Mouse (Mus musculus) retina, postnatal 1 day (tissue): ENCODE measurements around the gene Arhgap17.
A peak's percentile ranks its signal among the peaks of the same experiment; 100 is the strongest.

Experiments
- DNase-seq: peaks from one replicate; pipeline ENCODE4 v3.0.0-alpha.2; 2012

Arhgap17 gene

DNA sequence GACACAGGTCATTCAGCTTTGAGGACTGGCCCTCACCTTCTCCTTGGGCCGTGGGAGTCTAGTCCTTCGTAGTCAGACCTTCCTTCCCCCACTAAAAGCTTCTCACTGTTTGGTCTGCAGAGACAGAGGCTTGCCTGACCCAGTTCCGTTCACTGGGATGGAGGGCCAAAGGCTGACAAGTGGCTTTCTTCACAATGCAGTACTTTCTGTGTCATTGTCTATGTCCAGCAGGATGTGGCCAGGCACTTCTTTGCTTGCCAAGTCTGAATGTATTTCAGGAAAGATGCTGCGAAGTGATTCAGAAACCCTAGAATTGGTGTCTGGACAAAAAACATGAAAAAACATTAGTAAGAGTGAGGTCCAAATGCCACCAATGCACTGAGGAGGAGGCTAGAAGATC, 89.9 kb downstream of the Arhgap17 start:
- no peak for DNase-seq

DNA sequence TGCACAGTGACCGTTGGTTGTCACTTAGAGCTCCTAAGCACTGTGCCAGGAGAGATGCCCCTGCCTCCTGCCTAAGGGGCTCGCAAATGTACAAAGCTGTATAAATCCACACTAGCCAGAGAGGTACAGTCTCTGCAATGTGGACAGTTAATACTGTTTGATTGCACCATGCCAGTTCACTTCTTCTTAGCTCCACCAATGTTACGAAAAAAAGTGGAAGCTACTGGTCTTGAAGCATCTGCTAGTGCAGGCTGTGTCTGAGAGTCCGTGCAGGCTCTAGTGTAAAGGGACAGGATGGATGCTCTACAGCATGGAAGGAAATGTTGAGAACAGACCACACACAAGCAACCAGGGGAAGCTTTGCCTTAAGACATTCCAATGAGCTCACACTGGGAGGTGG, 93.1 kb downstream of the Arhgap17 start:
- no peak for DNase-seq

DNA sequence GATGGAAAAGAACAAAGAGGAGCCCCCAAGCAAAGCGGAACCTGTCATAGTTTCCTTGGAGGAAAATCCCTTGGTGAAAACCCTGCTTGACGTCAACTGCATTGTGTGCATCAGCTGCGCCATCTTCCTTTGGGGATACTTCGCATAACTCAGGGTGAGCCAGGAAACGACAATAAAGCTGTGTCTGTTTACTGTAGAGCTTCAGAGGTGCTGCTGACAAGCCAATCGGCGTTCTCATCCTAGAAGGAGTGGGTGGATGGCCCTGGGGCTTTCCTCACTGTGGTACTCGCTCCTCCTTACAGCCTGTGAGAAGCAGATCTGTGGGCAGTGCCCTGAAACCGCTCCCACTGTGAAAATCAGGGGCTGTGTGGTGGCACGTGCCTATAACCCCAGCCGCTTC, 96.7 kb downstream of the Arhgap17 start:
- DNase-seq, result no peak

DNA sequence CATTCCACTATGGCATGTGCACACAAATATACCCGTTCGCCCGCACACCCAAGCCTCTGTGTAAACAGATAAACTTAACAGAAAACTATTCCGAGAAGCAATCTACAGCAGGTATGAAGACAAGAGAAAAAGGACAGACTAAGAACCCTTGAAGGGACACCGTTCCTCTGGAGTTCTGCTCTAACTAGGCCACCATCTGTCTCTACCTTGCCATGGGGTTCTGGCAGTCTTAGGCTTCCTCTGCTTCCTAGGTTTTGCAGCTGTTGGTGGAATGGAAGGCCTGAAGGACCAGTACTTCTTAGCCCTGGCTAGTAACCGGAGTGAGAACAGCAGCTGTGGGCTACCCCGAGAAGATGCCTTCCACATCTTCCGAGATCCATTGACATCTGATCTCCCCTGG, 111.6 kb downstream of the Arhgap17 start:
- no peak for DNase-seq

DNA sequence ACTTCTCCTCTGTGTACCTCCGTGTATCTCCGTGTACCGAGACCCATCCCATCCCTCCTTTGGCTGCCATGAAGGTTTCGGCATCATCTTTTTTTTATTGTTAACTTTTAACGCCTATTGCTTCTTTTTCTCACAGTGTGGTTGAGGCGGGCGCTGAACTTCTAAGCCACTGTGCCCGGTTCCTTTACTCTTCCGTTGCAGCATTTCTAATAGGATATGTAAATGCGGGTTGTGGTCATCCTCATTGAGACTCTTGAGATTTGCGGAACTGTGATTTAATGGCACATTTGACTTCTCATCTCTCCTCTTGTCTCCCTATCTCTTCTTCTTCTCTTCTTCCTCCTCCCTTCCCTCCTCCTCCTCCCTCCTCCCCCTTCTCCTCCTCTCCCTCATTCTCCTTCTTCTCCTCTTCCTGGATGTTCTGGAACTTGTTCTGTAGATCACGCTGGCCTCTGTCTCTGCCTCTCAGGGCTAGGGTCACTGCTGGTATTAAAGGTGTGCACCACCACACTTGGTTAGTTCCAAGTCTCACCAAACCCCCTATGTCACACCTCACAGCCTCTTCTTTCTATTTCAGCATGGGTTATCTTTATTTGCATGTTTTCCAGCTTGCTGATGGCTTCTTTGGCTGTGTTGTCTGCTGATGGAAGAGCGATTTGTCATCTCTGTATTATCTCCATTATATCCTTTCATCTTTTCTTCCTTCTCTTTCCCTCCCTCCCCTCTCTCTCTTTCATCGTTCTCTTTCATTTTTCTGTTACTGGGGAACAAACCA, 115.3 kb downstream of the Arhgap17 start:
- DNase-seq, result no peak

DNA sequence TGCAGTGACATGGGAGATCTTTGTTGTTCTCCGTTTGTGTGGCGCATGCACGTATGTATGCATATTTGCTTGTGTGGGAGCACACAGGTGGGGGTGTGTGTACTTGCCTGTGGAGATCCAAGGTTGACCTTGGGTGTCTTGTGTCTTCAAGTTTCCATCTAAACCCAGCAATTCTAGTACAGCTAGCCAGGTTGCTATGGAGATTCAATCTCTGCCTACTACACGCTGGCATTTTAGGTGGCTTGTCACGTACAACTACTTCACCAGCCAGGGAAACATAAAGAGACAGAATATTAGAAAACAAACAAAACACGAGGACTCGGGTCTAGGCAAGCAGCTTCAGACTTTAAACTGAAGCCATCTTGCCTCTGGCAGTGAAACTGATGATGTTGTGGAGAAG, 116.3 kb downstream of the Arhgap17 start:
- DNase-seq, result no peak

DNA sequence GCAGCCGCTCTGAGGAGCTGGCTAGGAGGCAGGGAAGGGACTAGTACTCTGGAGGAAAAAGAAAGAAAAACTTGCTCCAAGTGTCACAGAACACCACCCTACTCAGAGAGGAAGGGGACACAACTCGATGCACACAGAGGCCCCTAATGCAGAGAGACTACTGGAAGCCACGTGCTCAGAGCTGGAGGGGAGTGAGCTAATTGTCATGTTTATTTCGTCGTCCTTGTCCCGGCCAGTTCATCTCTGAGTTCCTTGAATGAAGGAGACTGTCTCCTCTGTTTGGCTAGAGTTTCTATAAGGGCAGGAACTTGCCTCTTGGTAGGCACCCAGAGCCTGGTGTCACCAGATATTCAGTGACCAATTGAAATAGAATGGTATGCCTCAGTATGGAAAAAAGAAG, 118.4 kb downstream of the Arhgap17 start:
- DNase-seq, result no peak

DNA sequence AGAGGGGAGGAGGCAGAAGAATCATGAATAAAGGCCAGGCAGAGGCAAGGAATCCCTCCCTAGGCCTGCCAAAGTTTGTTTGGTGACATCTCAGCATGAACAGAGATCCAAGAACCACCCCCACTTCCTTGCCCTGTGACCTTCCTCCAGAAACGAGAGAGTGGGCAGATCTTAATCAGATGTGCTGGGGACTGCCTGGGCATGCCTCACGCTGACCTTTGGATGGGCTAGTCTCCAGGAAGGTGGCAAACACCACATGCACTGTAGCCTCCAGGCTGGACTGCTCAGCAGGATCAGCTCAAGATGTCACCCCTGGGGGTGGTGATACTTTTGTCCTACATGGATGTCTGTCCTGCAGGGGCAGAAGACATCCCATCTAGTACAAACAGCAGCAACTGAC, 121.5 kb downstream of the Arhgap17 start:
- no peak for DNase-seq

DNA sequence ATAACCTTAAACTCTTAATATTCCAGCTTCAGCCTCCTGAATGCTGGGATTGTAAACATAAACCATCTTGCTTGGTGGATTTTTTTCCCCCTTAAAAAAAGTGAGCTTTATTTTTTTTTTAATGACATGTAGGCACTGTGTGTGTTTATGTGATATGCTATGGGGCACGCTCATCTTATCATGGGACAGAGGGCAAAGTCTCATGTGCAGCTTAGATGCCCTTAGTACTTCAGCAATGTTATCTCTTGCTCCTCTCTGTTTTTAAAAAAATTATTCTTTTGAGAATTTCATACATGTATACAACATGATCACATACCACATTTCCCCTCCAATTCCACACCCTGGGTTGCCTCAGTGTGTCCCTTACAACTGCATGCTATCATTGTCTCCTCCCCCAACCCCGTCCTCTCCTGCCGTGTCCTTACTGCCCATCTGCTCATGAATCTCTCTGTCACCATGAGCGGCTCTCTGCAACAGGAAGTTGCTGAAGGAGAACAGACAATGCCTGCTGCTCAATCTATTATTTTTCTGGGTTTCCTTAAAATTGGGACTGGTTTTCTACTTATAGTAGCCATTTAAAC, 123.1 kb downstream of the Arhgap17 start:
- DNase-seq, result no peak

DNA sequence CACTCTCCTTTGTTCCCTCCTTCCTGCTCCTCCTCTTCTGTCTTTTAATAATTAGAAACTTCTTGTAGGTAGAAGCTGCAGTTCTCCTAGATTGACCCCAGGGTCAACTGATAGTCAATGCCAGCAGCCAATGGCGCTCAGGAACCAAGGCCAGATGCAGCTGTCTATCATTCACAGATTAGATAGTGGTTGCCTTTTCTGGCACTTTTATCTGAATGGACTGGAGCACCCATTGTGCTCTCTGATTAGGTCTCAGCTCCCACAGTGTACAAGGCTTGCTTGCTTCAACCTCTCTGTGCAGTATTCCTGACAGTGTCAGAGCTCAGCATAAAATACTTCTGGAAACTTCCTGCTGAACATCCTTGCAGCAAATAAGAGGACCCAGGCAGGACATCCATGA, 124.9 kb downstream of the Arhgap17 start:
- DNase-seq, result no peak

DNA sequence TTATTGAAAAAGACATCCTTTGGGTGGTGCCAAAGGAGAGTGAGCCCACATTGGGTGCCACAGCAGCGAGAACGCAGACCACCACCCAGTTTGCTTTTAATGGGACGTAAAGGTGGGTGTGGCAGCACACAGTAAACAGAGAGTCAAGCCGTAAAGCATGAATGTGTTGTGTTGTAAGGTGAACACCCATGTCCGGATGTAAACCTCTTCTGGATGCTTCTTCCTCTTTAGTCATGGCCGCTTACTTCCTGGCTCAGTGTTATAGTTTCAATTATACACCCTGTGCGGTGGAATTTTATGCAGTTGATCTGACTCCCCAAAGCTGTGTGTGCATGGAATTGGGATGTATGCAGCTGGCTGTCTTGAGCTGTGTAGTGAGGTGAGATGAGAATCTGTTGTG, 127.5 kb downstream of the Arhgap17 start:
- no peak for DNase-seq

DNA sequence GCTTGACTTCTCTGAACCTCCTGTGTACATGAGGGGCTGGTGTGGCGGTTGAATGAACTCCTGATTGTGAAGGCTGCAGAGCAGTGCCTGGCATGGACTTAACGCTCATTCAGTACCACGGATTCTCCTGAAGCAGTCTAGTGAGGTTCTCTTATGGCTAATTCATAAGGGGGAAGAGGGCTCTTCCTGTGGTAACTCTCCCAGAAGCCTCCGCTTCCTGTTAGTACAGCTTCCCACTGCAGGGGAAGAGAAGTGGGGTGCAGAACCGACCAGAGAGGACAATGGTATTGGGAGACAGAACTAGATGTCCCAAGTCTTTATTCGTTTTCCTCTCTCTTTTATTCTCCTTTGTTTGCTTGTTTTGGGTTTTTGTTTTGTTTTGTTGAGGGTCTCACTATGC, 129.7 kb downstream of the Arhgap17 start:
- no peak for DNase-seq

DNA sequence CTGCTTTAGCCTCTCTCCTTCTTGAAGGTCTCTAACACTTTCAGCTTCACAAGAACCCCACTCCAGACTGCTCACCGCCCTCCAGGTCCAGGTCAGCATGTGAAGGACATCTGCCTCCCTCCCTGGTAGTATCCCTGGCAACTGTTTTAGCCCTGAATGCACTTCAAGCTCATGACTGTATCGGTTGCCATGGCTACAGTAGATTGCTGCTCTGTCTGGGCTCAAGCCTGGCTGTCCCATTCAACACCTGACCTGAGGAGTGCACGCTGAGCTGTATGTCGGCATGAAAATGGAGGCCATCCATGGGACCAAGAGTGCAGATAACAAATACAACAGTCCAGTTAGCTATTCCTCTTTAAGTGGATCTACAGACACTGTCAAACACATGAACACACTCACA, 131.1 kb downstream of the Arhgap17 start:
- peak; percentile 24 for DNase-seq

DNA sequence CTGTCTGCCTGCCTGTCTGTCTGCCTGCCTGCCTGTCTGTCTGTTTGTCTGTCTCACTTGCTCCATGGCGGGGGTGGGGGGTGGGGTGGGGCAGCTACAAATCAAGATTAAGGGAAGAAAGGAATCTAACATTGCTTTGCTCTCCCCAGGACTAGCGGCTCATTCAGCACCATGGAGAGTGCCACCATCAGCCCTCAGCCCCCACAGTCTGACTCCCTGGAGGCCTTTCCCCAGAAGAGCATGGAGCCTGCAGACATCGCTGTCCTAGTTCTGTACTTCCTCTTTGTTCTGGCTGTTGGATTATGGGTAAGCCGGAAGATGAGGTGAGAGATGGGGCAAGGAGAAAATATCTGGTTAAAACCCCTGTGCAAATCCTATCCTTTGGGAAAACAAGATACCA, 134.3 kb downstream of the Arhgap17 start:
- DNase-seq, result peak; percentile 59
